Comparison of ENCODE assay signal across 14 mouse cellular contexts in the genomic region with DNA sequence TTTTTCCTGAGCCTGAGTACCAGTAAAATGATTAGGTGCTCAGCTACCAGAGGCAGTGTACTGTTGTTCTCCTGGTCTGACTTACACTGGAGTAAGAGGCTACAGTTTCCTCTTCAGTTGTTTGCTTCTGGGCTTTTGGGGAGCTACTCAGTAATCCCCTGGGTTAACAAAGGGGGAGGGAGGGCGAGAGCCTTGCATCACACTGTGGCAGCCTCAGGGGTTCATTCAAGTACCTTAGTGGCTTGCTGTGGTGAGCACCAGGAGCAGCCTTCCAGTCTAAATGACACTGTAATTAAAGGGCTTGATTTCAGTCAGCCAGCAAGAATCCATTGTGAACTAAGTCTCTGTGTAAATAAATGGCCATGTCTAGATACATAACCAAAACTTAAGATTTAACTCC.
DNase-seq lines count a peak whose midpoint lies in the region; ATAC-seq and TF ChIP-seq lines count a peak whose summit lies in the region.
"Had no signal": no experiment of that assay in that cellular context is flagged by ENCODE, and none has a peak within 500 bp of the region (broad histone marks: within the 10 kb centered on the region; RNA-seq: fewer than 3 reads in every experiment).

No protein-coding gene starts in this region.

- H3K4me2 ChIP-seq in forebrain, embryonic 16.5 days (ENCODE audit: low read length): no peak overlapping the region
- no peak overlapping the region for H3K4me2 ChIP-seq in midbrain, postnatal 0 days (ENCODE audit: low read depth, low read length, poor library complexity, severe bottlenecking)
- no peak overlapping the region for H3K4me2 ChIP-seq in embryonic facial prominence, embryonic 12.5 days (replicated peaks)
- no peak overlapping the region for H3K4me2 ChIP-seq in midbrain, embryonic 13.5 days (replicated peaks)
- H3K4me2 ChIP-seq: lung, embryonic 14.5 days had no signal

- peak; percentile 44 for DNase-seq in forebrain, embryonic 10.5 days (ENCODE audit: extremely low spot score, low spot score)
- peak; percentile 22 for DNase-seq in midbrain, embryonic 10.5 days (ENCODE audit: low spot score)
- no peak for DNase-seq in midbrain, postnatal 0 days (ENCODE audit: low spot score)
- no peak for DNase-seq in heart, adult 8-10 months (ENCODE audit: low spot score)
- DNase-seq: cerebellum, adult 8-10 months; heart, postnatal 10 days; lung, embryonic 14.5 days; thymus, postnatal 14 days had no signal

- no peaks in the 10 kb centered on the region for H3K9me3 ChIP-seq in forebrain, embryonic 10.5 days
- no peaks in the 10 kb centered on the region for H3K9me3 ChIP-seq in forebrain, embryonic 16.5 days (ENCODE audit: control insufficient read depth, low read length)
- no peaks in the 10 kb centered on the region for H3K9me3 ChIP-seq in midbrain, embryonic 10.5 days (replicated peaks)
- no peaks in the 10 kb centered on the region for H3K9me3 ChIP-seq in midbrain, postnatal 0 days (ENCODE audit: low read length)
- no peaks in the 10 kb centered on the region for H3K9me3 ChIP-seq in embryonic facial prominence, embryonic 12.5 days
- H3K9me3 ChIP-seq in midbrain, embryonic 13.5 days: no peaks in the 10 kb centered on the region

- H3K27ac ChIP-seq in forebrain, embryonic 10.5 days: no peak overlapping the region
- H3K27ac ChIP-seq in forebrain, embryonic 16.5 days (ENCODE audit: low read length): no peak overlapping the region
- no peak overlapping the region for H3K27ac ChIP-seq in midbrain, embryonic 10.5 days (replicated peaks)
- H3K27ac ChIP-seq in midbrain, postnatal 0 days (ENCODE audit: low read depth, low read length): no peak overlapping the region
- H3K27ac ChIP-seq in embryonic facial prominence, embryonic 12.5 days: no peak overlapping the region
- H3K27ac ChIP-seq in midbrain, embryonic 13.5 days: peak overlapping the region; percentile 35
- H3K27ac ChIP-seq: stomach, postnatal 0 days had no signal

- TF ChIP-seq CTCF in midbrain, postnatal 0 days (IDR thresholded peaks at IDR 0.05): no peak

- H3K27me3 ChIP-seq in forebrain, embryonic 10.5 days (ENCODE audit: poor library complexity, severe bottlenecking): peaks cover 83% of the 10 kb centered on the region
- no peaks in the 10 kb centered on the region for H3K27me3 ChIP-seq in forebrain, embryonic 16.5 days (replicated peaks; ENCODE audit: control insufficient read depth, insufficient read depth, low read length)
- H3K27me3 ChIP-seq in midbrain, embryonic 10.5 days (ENCODE audit: low read depth, poor library complexity, severe bottlenecking): no peaks in the 10 kb centered on the region; the same call in 1 of the 2 replicates
- no peaks in the 10 kb centered on the region for H3K27me3 ChIP-seq in midbrain, postnatal 0 days (ENCODE audit: insufficient read depth, low read length)
- no peaks in the 10 kb centered on the region for H3K27me3 ChIP-seq in embryonic facial prominence, embryonic 12.5 days
- no peaks in the 10 kb centered on the region for H3K27me3 ChIP-seq in midbrain, embryonic 13.5 days
- H3K27me3 ChIP-seq: Patski had no signal

- 23% methylated on average over 1 of the region's 1 CpGs for WGBS in forebrain, embryonic 10.5 days
- 20% methylated on average over 1 of the region's 1 CpGs for WGBS in forebrain, embryonic 16.5 days
- WGBS in midbrain, embryonic 10.5 days: 15% methylated on average over 1 of the region's 1 CpGs
- 39% methylated on average over 1 of the region's 1 CpGs for WGBS in midbrain, postnatal 0 days
- 19% methylated on average over 1 of the region's 1 CpGs for WGBS in embryonic facial prominence, embryonic 12.5 days
- 0% methylated on average over 1 of the region's 1 CpGs for WGBS in midbrain, embryonic 13.5 days

- H3K9ac ChIP-seq in forebrain, embryonic 16.5 days (replicated peaks; ENCODE audit: low read depth, low read length): no peak overlapping the region
- no peak overlapping the region for H3K9ac ChIP-seq in midbrain, postnatal 0 days (replicated peaks; ENCODE audit: low read length, poor library complexity, severe bottlenecking)
- H3K9ac ChIP-seq in embryonic facial prominence, embryonic 12.5 days: no peak overlapping the region
- no peak overlapping the region for H3K9ac ChIP-seq in midbrain, embryonic 13.5 days (replicated peaks)
- H3K9ac ChIP-seq: lung, embryonic 14.5 days had no signal

- H3K36me3 ChIP-seq in forebrain, embryonic 10.5 days (replicated peaks): no peaks in the 10 kb centered on the region
- no peaks in the 10 kb centered on the region for H3K36me3 ChIP-seq in forebrain, embryonic 16.5 days (ENCODE audit: control insufficient read depth, insufficient read depth)
- H3K36me3 ChIP-seq in midbrain, embryonic 10.5 days: no peaks in the 10 kb centered on the region
- H3K36me3 ChIP-seq in midbrain, postnatal 0 days (ENCODE audit: insufficient read depth, low read length): no peaks in the 10 kb centered on the region
- no peaks in the 10 kb centered on the region for H3K36me3 ChIP-seq in embryonic facial prominence, embryonic 12.5 days
- no peaks in the 10 kb centered on the region for H3K36me3 ChIP-seq in midbrain, embryonic 13.5 days

- ATAC-seq in forebrain, embryonic 16.5 days: no peak
- no peak for ATAC-seq in midbrain, postnatal 0 days (ENCODE audit: low FRiP score)
- peak; percentile 77; the same call in 1 of the 2 replicates for ATAC-seq in embryonic facial prominence, embryonic 12.5 days (ENCODE audit: insufficient number of reproducible peaks, insufficient read depth, low FRiP score, low TSS enrichment)
- peak; percentile 69 for ATAC-seq in midbrain, embryonic 13.5 days
- ATAC-seq: Patski had no signal

- no peak overlapping the region for H3K4me3 ChIP-seq in forebrain, embryonic 10.5 days
- H3K4me3 ChIP-seq in forebrain, embryonic 16.5 days (replicated peaks; ENCODE audit: low read length): no peak overlapping the region
- H3K4me3 ChIP-seq in midbrain, embryonic 10.5 days: no peak overlapping the region
- no peak overlapping the region for H3K4me3 ChIP-seq in midbrain, postnatal 0 days (ENCODE audit: low read depth, low read length)
- no peak overlapping the region for H3K4me3 ChIP-seq in embryonic facial prominence, embryonic 12.5 days
- no peak overlapping the region for H3K4me3 ChIP-seq in midbrain, embryonic 13.5 days (replicated peaks)
- H3K4me3 ChIP-seq: myocyte had no signal

- peaks cover 33% of the 10 kb centered on the region for H3K4me1 ChIP-seq in forebrain, embryonic 10.5 days
- H3K4me1 ChIP-seq in forebrain, embryonic 16.5 days (replicated peaks; ENCODE audit: control insufficient read depth, insufficient read depth, low read length): no peaks in the 10 kb centered on the region
- peaks cover 30% of the 10 kb centered on the region for H3K4me1 ChIP-seq in midbrain, embryonic 10.5 days
- no peaks in the 10 kb centered on the region for H3K4me1 ChIP-seq in midbrain, postnatal 0 days (ENCODE audit: insufficient read depth, low read length)
- no peaks in the 10 kb centered on the region for H3K4me1 ChIP-seq in embryonic facial prominence, embryonic 12.5 days
- H3K4me1 ChIP-seq in midbrain, embryonic 13.5 days (replicated peaks): peaks cover 16% of the 10 kb centered on the region

Comparison
In these comparisons a context has a peak if more than half of its experiments do, and no peak if none do; other contexts are left out.
1. DNase-seq: peak in forebrain, embryonic 10.5 days (single experiment) and midbrain, embryonic 10.5 days (single experiment); none in midbrain, postnatal 0 days (single experiment) and heart, adult 8-10 months (single experiment).
2. ATAC-seq: peak in embryonic facial prominence, embryonic 12.5 days (single experiment) and midbrain, embryonic 13.5 days (single experiment); none in forebrain, embryonic 16.5 days (single experiment) and midbrain, postnatal 0 days (single experiment).